Mouse (Mus musculus): ENCODE results near the gene Irf2bpl. TPM values are rescaled to one million over a fixed set of nuclear protein-coding genes. Genes with fewer than 3 reads are reported as not detected.

The Irf2bpl gene
- total RNA-seq (2014; rRNA removed) (146 and 159 TPM in 2 replicates), polyA plus RNA-seq (2015; fragmentation: Nextera tagmentation; extraction: Ambion mirVana) (59.4 and 66.9 TPM in 2 replicates)

DNA sequence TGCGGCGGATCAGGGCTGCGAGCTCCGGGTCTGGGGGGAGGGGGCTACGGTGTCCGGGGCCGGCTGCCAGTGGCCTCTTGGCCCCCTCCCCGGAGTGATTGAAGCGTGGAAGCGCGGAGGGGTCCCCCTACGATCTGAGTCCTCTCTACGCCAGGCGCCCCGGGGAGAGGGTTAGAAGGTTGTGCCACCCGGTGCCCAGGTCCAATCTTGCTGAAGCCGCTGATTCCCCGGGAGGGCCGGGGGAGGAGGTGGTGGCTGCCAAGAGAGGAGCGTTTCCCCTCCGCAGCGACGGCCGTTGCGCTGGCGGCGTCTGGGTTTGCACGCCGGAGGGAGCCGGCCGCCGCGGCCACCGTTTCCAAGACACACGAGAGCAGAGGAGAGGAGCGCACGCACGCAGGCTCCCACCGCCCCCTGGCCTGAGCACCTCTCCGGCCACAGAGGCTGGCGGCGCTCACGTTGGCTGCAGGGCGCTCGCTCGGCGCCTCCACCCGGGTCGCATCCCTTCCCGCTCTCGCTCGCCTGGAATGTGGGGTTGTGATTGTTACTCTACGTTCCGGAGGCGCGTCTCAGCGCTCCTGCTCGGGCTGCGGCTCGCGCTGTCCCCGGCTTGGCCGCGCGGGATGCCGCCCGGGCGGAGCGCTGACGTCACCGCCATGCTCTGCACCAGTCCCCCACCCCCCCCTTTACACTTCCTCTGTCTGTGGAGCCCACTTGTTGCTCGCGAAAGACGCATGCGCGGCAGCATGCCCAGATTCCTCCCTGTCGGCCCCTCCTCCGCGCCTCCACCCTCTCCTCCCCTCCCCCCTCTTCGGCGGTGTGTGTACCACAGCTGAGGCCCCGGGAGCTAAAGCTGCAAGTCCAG, at the start of gene Irf2bpl:
Irf2bpl (minus strand) TSS at position 602 of the 862 bp plus-strand sequence.
- ATAC-seq = peak; percentile 93
- TF ChIP-seq CTCF (IDR thresholded peaks at IDR 0.05; ENCODE audit: low read depth) = no peak
- no peaks in the 10 kb centered on the region for H3K27me3 ChIP-seq (ENCODE audit: insufficient read depth, low read length)
- peak within 1 kb of the TSS; percentile 99 for H3K9ac ChIP-seq (replicated peaks; ENCODE audit: low read length)
- H3K9me3 ChIP-seq (ENCODE audit: low read length) = no peaks in the 10 kb centered on the region
- peak within 1 kb of the TSS; percentile 100 for H3K27ac ChIP-seq
- H3K4me3 ChIP-seq (ENCODE audit: low read length) = peak within 1 kb of the TSS; percentile 69
- no peaks in the 10 kb centered on the region for H3K36me3 ChIP-seq (ENCODE audit: insufficient read depth, low read length)
- DNase-seq (ENCODE audit: low spot score) = peak; percentile 99
- peaks cover 16% of the 10 kb centered on the region for H3K4me1 ChIP-seq (ENCODE audit: insufficient read depth, low read length)
- peak within 1 kb of the TSS; percentile 93 for H3K4me2 ChIP-seq (ENCODE audit: low read depth, low read length)
- 3% methylated on average over 63 of the region's 82 CpGs for WGBS

DNA sequence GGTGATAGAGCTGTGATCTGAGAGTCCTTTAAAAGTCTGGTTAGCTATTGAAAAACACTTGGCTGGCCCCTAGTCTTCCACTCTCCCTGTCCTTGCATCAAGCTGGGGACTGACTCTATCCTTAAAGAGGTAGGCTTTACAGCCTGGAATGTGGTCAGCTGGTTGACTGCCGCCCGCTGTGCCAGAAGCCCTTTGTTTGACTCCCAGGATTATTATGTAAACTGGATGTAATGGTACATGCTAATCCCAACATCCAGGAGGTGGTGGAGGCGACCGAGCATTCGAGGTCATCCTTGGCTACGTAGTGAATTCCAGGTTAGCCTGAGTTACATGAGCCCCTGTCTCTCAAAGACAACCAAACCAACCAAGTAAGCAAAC, 48.0 kb upstream of the Irf2bpl start:
- Histone ChIP-seq H3K9ac (replicated peaks; ENCODE audit: low read length) (no peak overlapping the region), H3K4me2 (ENCODE audit: low read depth, low read length) (no peak overlapping the region), H3K27me3 (ENCODE audit: insufficient read depth, low read length) (no peaks in the 10 kb centered on the region), H3K36me3 (ENCODE audit: insufficient read depth, low read length) (no peaks in the 10 kb centered on the region), H3K9me3 (ENCODE audit: low read length) (no peaks in the 10 kb centered on the region), H3K4me3 (ENCODE audit: low read length) (no peak overlapping the region), H3K27ac (no peak overlapping the region), H3K4me1 (ENCODE audit: insufficient read depth, low read length) (peaks cover 4% of the 10 kb centered on the region; the same call in 1 of the 2 replicates)
- ATAC-seq (0 out of 2 replicates have a peak, but pooled peaks have one; percentile 5), DNase-seq (ENCODE audit: low spot score) (no peak)
- no peak for TF ChIP-seq CTCF (IDR thresholded peaks at IDR 0.05; ENCODE audit: low read depth)
- 26% methylated on average over 6 of the region's 6 CpGs for WGBS

DNA sequence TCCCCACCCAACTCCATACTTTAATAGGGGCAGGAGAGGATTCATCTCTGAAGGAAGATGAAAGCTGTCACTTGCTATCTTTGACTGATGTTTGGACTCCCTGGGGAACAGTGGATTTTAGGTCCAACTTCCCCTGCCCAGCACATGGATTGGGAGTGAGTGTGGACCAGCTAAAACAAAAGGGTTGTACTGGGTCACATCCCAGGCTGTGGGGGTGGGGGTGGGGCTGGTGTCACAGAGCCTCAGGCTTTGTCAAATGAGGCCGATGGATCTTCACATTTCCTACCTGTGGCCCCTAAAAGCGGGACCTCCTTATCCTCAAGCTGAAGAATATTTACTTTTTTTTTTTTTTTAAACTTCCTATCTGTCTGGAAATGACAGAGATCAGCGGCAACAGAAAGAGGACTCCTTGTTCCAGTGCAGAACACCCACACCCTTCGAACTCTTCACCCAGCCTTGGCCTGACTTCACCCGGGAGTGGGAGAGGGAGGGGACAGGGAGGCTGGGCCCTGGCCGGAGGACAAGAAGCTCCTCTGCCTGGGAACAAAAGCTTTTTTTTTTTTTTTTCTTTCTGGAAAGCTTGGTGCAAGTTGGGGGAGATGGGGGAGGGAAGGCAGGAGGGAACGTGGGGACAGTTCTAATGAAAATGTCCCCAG, 47.4 kb upstream of the Irf2bpl start:
- DNase-seq (ENCODE audit: low spot score) (no peak), ATAC-seq (0 out of 2 replicates have a peak, but pooled peaks have one; percentile 27)
- H3K9ac ChIP-seq (replicated peaks; ENCODE audit: low read length) = no peak overlapping the region
- H3K4me1 ChIP-seq (ENCODE audit: insufficient read depth, low read length) = peaks cover 4% of the 10 kb centered on the region; the same call in 1 of the 2 replicates
- H3K27me3 ChIP-seq (ENCODE audit: insufficient read depth, low read length) = no peaks in the 10 kb centered on the region
- no peaks in the 10 kb centered on the region for H3K9me3 ChIP-seq (ENCODE audit: low read length)
- H3K36me3 ChIP-seq (ENCODE audit: insufficient read depth, low read length) = no peaks in the 10 kb centered on the region
- no peak overlapping the region for H3K4me2 ChIP-seq (ENCODE audit: low read depth, low read length)
- H3K4me3 ChIP-seq (ENCODE audit: low read length) = no peak overlapping the region
- WGBS = 15% methylated on average over 7 of the region's 7 CpGs
- no peak for TF ChIP-seq CTCF (IDR thresholded peaks at IDR 0.05; ENCODE audit: low read depth)
- no peak overlapping the region for H3K27ac ChIP-seq

DNA sequence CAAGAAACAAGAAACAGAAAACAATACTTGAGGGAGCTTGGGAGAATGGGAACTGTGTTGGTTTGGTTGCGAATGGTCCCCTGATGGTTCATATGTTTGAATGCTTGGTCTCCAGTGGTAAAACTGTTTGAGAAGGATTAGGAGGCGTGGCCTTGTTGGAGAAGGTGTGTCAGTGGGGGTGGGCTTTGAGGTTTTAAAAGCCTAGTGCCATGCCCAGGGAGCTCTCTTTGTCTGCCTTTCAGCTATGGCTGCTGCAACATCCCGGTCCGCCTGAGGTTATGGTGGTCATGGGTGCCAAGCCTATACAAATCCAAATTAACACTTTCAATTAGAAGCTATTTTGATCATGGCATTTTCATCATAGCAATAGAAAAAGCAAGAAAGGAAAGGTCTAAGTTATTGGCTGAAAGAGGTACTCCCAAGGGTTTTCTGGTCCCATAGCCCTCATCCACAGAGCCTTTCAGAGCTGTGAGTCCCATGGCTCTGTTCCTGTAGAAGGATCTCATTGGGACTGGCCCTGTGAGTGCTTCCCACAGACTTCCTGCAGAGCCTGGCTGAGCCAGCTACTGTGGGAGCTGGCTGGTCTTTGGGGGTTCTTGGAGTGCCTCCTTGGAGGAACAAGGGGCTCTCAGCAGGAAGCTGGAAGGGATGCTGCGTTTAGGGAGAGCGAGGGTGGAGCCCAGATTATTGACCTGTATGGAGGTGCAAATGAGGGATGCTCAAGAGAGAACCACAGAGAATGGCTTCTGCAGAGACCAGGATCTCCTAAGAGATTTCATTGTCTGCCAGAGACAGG, 46.5 kb upstream of the Irf2bpl start:
- H3K27me3 ChIP-seq (ENCODE audit: insufficient read depth, low read length) = no peaks in the 10 kb centered on the region
- no peak overlapping the region for H3K9ac ChIP-seq (replicated peaks; ENCODE audit: low read length)
- H3K4me1 ChIP-seq (ENCODE audit: insufficient read depth, low read length) = peaks cover 4% of the 10 kb centered on the region; the same call in 1 of the 2 replicates
- no peak for TF ChIP-seq CTCF (IDR thresholded peaks at IDR 0.05; ENCODE audit: low read depth)
- no peak overlapping the region for H3K4me2 ChIP-seq (ENCODE audit: low read depth, low read length)
- ATAC-seq (no peak), DNase-seq (ENCODE audit: low spot score) (no peak)
- no peak overlapping the region for H3K4me3 ChIP-seq (ENCODE audit: low read length)
- no peak overlapping the region for H3K27ac ChIP-seq
- no peaks in the 10 kb centered on the region for H3K9me3 ChIP-seq (ENCODE audit: low read length)
- WGBS = 72% methylated on average over 6 of the region's 6 CpGs
- H3K36me3 ChIP-seq (ENCODE audit: insufficient read depth, low read length) = no peaks in the 10 kb centered on the region

DNA sequence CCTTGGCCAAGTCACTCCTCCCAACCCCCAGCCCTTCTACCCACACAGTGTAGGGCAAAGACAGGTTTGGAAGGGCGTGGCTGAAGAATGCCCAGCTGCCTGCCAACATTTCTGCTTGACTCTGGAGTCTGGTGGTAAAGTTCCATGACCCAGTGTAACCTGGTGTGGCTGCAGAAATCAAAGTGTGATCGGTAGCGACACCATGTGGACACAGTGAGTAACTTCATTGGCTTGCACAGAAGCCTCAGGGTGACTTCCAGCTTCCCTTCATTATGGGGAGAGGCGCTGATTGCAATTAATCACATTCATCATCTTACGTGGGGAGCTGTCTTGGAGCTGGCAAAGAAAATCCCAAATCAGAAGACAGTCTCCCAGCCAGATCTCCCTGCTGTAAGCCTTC, 39.2 kb upstream of the Irf2bpl start:
- H3K27me3 ChIP-seq (ENCODE audit: insufficient read depth, low read length) = no peaks in the 10 kb centered on the region
- no peaks in the 10 kb centered on the region for H3K36me3 ChIP-seq (ENCODE audit: insufficient read depth, low read length)
- peak overlapping the region; percentile 45; the same call in 1 of the 2 replicates for H3K27ac ChIP-seq
- peak; percentile 97 for TF ChIP-seq CTCF (IDR thresholded peaks at IDR 0.05; ENCODE audit: low read depth)
- no peak overlapping the region for H3K9ac ChIP-seq (replicated peaks; ENCODE audit: low read length)
- 3% methylated on average over 5 of the region's 5 CpGs for WGBS
- peaks cover 9% of the 10 kb centered on the region for H3K4me1 ChIP-seq (ENCODE audit: insufficient read depth, low read length)
- DNase-seq (ENCODE audit: low spot score) (peak; percentile 91), ATAC-seq (peak; percentile 81)
- H3K4me3 ChIP-seq (ENCODE audit: low read length) = no peak overlapping the region
- H3K9me3 ChIP-seq (ENCODE audit: low read length) = no peaks in the 10 kb centered on the region
- no peak overlapping the region for H3K4me2 ChIP-seq (ENCODE audit: low read depth, low read length)

Data from hindbrain, postnatal 0 days (tissue).